Mouse (Mus musculus): ENCODE results near the gene Papolb. TPM values are rescaled to one million over a fixed set of nuclear protein-coding genes. Genes with fewer than 3 reads are reported as not detected.

Papolb gene
- total and polyA plus RNA-seq, 3 experiments = not detected

GRCm38 (mm10) chr5:142518973-142519372 lies 10.9 kb downstream of the Papolb start:
- Histone ChIP-seq H3K9me3 (replicated peaks; ENCODE audit: low read length) (no peaks in the 10 kb centered on the region), H3K4me2 (ENCODE audit: insufficient read depth, low read depth, poor library complexity, severe bottlenecking) (no peak overlapping the region), H3K36me3 (replicated peaks in 1 of 2; ENCODE audit: control insufficient read depth in 1 of 2, insufficient read depth in 1 of 2, low read length in 1 of 2) (no peaks in the 10 kb centered on the region), H3K4me3 (replicated peaks in 1 of 3; ENCODE audit: low read depth in 2 of 3, low read length in 2 of 3, poor library complexity in 1 of 3) (no peak overlapping the region), H3K4me1 (ENCODE audit: control insufficient read depth in 1 of 2, insufficient read depth in 2 of 2) (peaks cover 4 to 16% of the 10 kb centered on the region in 2 experiments), H3K27ac (ENCODE audit: insufficient read depth, low read depth) (no peak overlapping the region), H3K9ac (ENCODE audit: insufficient read depth, low read depth) (no peak overlapping the region), H3K79me2 (replicated peaks; ENCODE audit: control insufficient read depth, extremely low read depth, insufficient read depth, poor library complexity, severe bottlenecking) (no peaks in the 10 kb centered on the region), H3K27me3 (replicated peaks) (no peaks in the 10 kb centered on the region)
- dilution Hi-C loops (cut with MboI; ENCODE audit: extremely low pct_ligation_motif_present, extremely low pct_unique_long_range_greater_than_20kb, low sequenced_read_pairs) (no loop called here), in situ Hi-C loops (cut with MboI; ENCODE audit: low pct_ligation_motif_present, low pct_unique_long_range_greater_than_20kb, low sequenced_read_pairs) (loop anchor here (25.0 kb wide), 1 partner anchor 343 kb away; no protein-coding TSS in a partner anchor)
- TF ChIP-seq BHLHE40 (IDR thresholded peaks at IDR 0.05; ENCODE audit: low read depth, low read length) (no peak), ZNF384 (IDR thresholded peaks at IDR 0.05; ENCODE audit: low read depth, low read length) (no peak), CTCF (conservative IDR thresholded peaks at IDR 0.05 in 1 of 2, IDR thresholded peaks at IDR 0.05 in 1 of 2; ENCODE audit: low read depth in 2 of 2, low read length in 2 of 2) (no peak), NRF1 (IDR thresholded peaks at IDR 0.05; ENCODE audit: low read depth, low read length) (no peak), ELF1 (IDR thresholded peaks at IDR 0.05; ENCODE audit: low read depth, low read length) (no peak), SMC3 (IDR thresholded peaks at IDR 0.05; ENCODE audit: low read depth, low read length) (no peak), IRF4 (IDR thresholded peaks at IDR 0.05; ENCODE audit: low read depth, low read length) (no peak), TBP (conservative IDR thresholded peaks at IDR 0.05; ENCODE audit: low read depth, low read length) (no peak), USF2 (conservative IDR thresholded peaks at IDR 0.05; ENCODE audit: low read depth, low read length) (no peak), POLR2A (IDR thresholded peaks at IDR 0.05; ENCODE audit: low read depth, low read length) (no peak), HCFC1 (IDR thresholded peaks at IDR 0.05; ENCODE audit: low read depth, low read length) (no peak)
- no peak for DNase-seq (ENCODE audit: extremely low read depth)

DNA sequence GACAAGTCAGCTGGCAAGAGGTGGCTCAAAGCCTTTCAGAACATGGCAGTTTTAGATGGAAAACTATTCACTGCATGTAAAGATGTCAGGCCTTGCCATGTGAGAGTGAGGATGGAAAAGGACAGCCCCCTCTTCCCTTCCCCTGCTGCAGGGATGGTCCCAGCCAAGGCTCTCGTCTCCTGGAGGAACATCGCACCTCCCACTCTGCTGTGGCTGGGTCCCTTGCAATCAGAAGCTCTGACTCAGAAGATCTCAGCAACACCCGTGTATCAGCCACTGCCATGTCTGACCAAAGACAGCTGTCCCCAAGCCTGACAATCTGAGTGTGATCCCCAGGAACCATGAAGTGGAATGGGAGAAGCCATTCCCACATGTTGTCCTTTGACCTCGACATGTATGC lies 17.8 kb downstream of the Papolb start:
- TF ChIP-seq JUN (IDR thresholded peaks at IDR 0.05; ENCODE audit: insufficient read depth, low read depth, low read length) (no peak), MAZ (IDR thresholded peaks at IDR 0.05; ENCODE audit: low read depth, low read length) (no peak), CHD1 (IDR thresholded peaks at IDR 0.05; ENCODE audit: low read depth, low read length) (no peak), POLR2AphosphoS2 (IDR thresholded peaks at IDR 0.05; ENCODE audit: low read depth, low read length) (no peak), POLR2A (IDR thresholded peaks at IDR 0.05; ENCODE audit: low read depth, low read length) (no peak), MEF2A (IDR thresholded peaks at IDR 0.05; ENCODE audit: borderline replicate concordance, low read depth, low read length) (no peak), TCF12 (IDR thresholded peaks at IDR 0.05; ENCODE audit: low read depth, low read length) (no peak), RCOR1 (conservative IDR thresholded peaks at IDR 0.05; ENCODE audit: low read depth, low read length) (no peak), SMC3 (IDR thresholded peaks at IDR 0.05; ENCODE audit: low read depth, low read length) (no peak), CHD2 (IDR thresholded peaks at IDR 0.05; ENCODE audit: low read length) (no peak), MXI1 (IDR thresholded peaks at IDR 0.05; ENCODE audit: low read depth, low read length) (no peak), ZC3H11A (IDR thresholded peaks at IDR 0.05; ENCODE audit: low read depth, low read length) (no peak), USF1 (IDR thresholded peaks at IDR 0.05; ENCODE audit: low read depth, low read length) (no peak), ZNF384 (IDR thresholded peaks at IDR 0.05; ENCODE audit: low read depth, low read length) (no peak), ETS1 (conservative IDR thresholded peaks at IDR 0.05; ENCODE audit: low read depth, low read length) (no peak)
- H3K9ac ChIP-seq (ENCODE audit: insufficient read depth, low read depth) = no peak overlapping the region
- H3K4me2 ChIP-seq (ENCODE audit: insufficient read depth, low read depth, poor library complexity, severe bottlenecking) = no peak overlapping the region
- no peak for DNase-seq (ENCODE audit: extremely low read depth)
- H3K9me3 ChIP-seq (replicated peaks; ENCODE audit: low read length) = no peaks in the 10 kb centered on the region
- no peak overlapping the region for H3K27ac ChIP-seq (ENCODE audit: insufficient read depth, low read depth)
- peaks cover 18% of the 10 kb centered on the region for H3K27me3 ChIP-seq (replicated peaks)
- dilution Hi-C loops (cut with MboI; ENCODE audit: extremely low pct_ligation_motif_present, extremely low pct_unique_long_range_greater_than_20kb, low sequenced_read_pairs) = no loop called here
- in situ Hi-C loops (cut with MboI; ENCODE audit: low pct_ligation_motif_present, low pct_unique_long_range_greater_than_20kb, low sequenced_read_pairs) = loop anchor here (25.0 kb wide), 1 partner anchor 350 kb away; no protein-coding TSS in a partner anchor
- no peak overlapping the region for H3K4me3 ChIP-seq (replicated peaks in 1 of 3; ENCODE audit: low read depth in 2 of 3, low read length in 2 of 3, poor library complexity in 1 of 3)
- H3K36me3 ChIP-seq (replicated peaks in 1 of 2; ENCODE audit: control insufficient read depth in 1 of 2, insufficient read depth in 1 of 2, low read length in 1 of 2) = no peaks in the 10 kb centered on the region
- peaks cover 0 to 7% of the 10 kb centered on the region in 2 experiments; a peak in 2 of 4 replicates for H3K4me1 ChIP-seq (ENCODE audit: control insufficient read depth in 1 of 2, insufficient read depth in 2 of 2)
- H3K79me2 ChIP-seq (replicated peaks; ENCODE audit: control insufficient read depth, extremely low read depth, insufficient read depth, poor library complexity, severe bottlenecking) = no peaks in the 10 kb centered on the region

Data from CH12.LX (cell line).